Mouse (Mus musculus): ENCODE data around the gene Resp18. TPM values are rescaled to one million over a fixed set of nuclear protein-coding genes. Genes with fewer than 3 reads are reported as not detected.

The Resp18 gene
- total RNA-seq (2021): not detected

GRCm38 (mm10) chr1:75278228-75278627 is at the start of gene Resp18:
TSS of gene Resp18 (minus strand) at chr1:75278415.
- DNase-seq: no peak
- intact Hi-C loops (cut with DNase I): no loop called here

GRCm38 (mm10) chr1:75327461-75327860 is 49.2 kb upstream of the Resp18 start:
- no peak for DNase-seq
- intact Hi-C loops (cut with DNase I): no loop called here

GRCm38 (mm10) chr1:75319166-75319565 is 41.0 kb upstream of the Resp18 start:
- DNase-seq: no peak
- intact Hi-C loops (cut with DNase I): no loop called here

- DNase-seq: no peak
- intact Hi-C loops (cut with DNase I): no loop called here
These were observed 40.5 kb upstream of the Resp18 start for GRCm38 (mm10) chr1:75318736-75319135.

GRCm38 (mm10) chr1:75318301-75318700 is 40.1 kb upstream of the Resp18 start:
- DNase-seq: no peak
- intact Hi-C loops (cut with DNase I): no loop called here

- intact Hi-C loops (cut with DNase I): no loop called here
- peak; percentile 100 for DNase-seq
These were observed 39.3 kb upstream of the Resp18 start, which contains the start of gene Dnpep for GRCm38 (mm10) chr1:75317241-75318201. TSS of gene Dnpep (minus strand) at chr1:75317990.

GRCm38 (mm10) chr1:75316861-75317240 is 38.6 kb upstream of the Resp18 start:
- intact Hi-C loops (cut with DNase I): no loop called here
- peak; percentile 89 to 93 for DNase-seq

- peak in 1 of 2 experiments; percentile 21 for DNase-seq
- intact Hi-C loops (cut with DNase I): no loop called here
These were observed 37.5 kb upstream of the Resp18 start for GRCm38 (mm10) chr1:75315456-75316365.

GRCm38 (mm10) chr1:75315011-75315410 is 36.8 kb upstream of the Resp18 start:
- DNase-seq: no peak
- intact Hi-C loops (cut with DNase I): no loop called here

- intact Hi-C loops (cut with DNase I): no loop called here
- DNase-seq: no peak
These were observed 33.5 kb upstream of the Resp18 start for GRCm38 (mm10) chr1:75311694-75312093.

GRCm38 (mm10) chr1:75304662-75305061 is 26.4 kb upstream of the Resp18 start:
- intact Hi-C loops (cut with DNase I): no loop called here
- DNase-seq: no peak

- intact Hi-C loops (cut with DNase I): no loop called here
- no peak for DNase-seq
These were observed 16.1 kb upstream of the Resp18 start for GRCm38 (mm10) chr1:75294294-75294693.

GRCm38 (mm10) chr1:75293331-75293701 is 15.1 kb upstream of the Resp18 start:
- DNase-seq: no peak
- intact Hi-C loops (cut with DNase I): no loop called here

- intact Hi-C loops (cut with DNase I): no loop called here
- DNase-seq: peak in 1 of 2 experiments; percentile 42
These were observed 14.5 kb upstream of the Resp18 start for GRCm38 (mm10) chr1:75292476-75293330.

- no peak for DNase-seq
- intact Hi-C loops (cut with DNase I): no loop called here
These were observed 13.1 kb upstream of the Resp18 start for GRCm38 (mm10) chr1:75291321-75291720.

- DNase-seq: peak; percentile 50 to 57
- intact Hi-C loops (cut with DNase I): no loop called here
These were observed 12.4 kb upstream of the Resp18 start for GRCm38 (mm10) chr1:75290582-75290981.

- intact Hi-C loops (cut with DNase I): no loop called here
These were observed 11.7 kb upstream of the Resp18 start for GRCm38 (mm10) chr1:75289888-75290431.

GRCm38 (mm10) chr1:75289376-75289775 is 11.2 kb upstream of the Resp18 start:
- DNase-seq: peak; percentile 49 to 56
- intact Hi-C loops (cut with DNase I): no loop called here

More at GRCm38 (mm10) chr1:75289888-75290431, 11.7 kb upstream of the Resp18 start:
- DNase-seq: no peak

- no peak for DNase-seq
- intact Hi-C loops (cut with DNase I): no loop called here
These were observed 6.7 kb upstream of the Resp18 start for GRCm38 (mm10) chr1:75284911-75285310.

GRCm38 (mm10) chr1:75283017-75283416 is 4.8 kb upstream of the Resp18 start:
- intact Hi-C loops (cut with DNase I): no loop called here
- DNase-seq: no peak
